Mouse (Mus musculus) forebrain, embryonic 12.5 days (tissue): ENCODE data around the gene Shld2. TPM values are rescaled to one million over a fixed set of nuclear protein-coding genes. Genes with fewer than 3 reads are reported as not detected.

Source experiments
- ATAC-seq: fragments of 200-750 bp; cut with Nextera tagmentation; 2 replicates; pipeline ENCODE4 v1.8.0; 2017; ENCODE audit warnings: moderate TSS enrichment; ENCODE audit not compliant: low FRiP score
- H3K27ac ChIP-seq: fragments of 300-500 bp; sonication (generic); 2 replicates; pipeline ENCODE4 v1.5.1; 2016; ENCODE audit warnings: mild to moderate bottlenecking
- H3K27me3 ChIP-seq: fragments of 300-500 bp; sonication (generic); 2 replicates; pipeline ENCODE4 v1.6.1; 2016; ENCODE audit warnings: mild to moderate bottlenecking
- H3K36me3 ChIP-seq: fragments of 300-500 bp; sonication (generic); replicated peaks from 2 replicates; pipeline ENCODE4 v1.6.1; 2016; ENCODE audit warnings: mild to moderate bottlenecking
- H3K4me1 ChIP-seq: fragments of 300-500 bp; sonication (generic); 2 replicates; pipeline ENCODE4 v1.6.1; 2016
- H3K4me2 ChIP-seq: fragments of 300-500 bp; sonication (generic); 2 replicates; pipeline ENCODE4 v1.6.1; 2016; ENCODE audit warnings: mild to moderate bottlenecking, moderate library complexity
- H3K4me3 ChIP-seq: fragments of 300-500 bp; sonication (generic); replicated peaks from 2 replicates; pipeline ENCODE4 v1.5.1; 2016; ENCODE audit warnings: mild to moderate bottlenecking
- H3K9ac ChIP-seq: fragments of 300-500 bp; sonication (generic); 2 replicates; pipeline ENCODE4 v1.6.1; 2016; ENCODE audit warnings: mild to moderate bottlenecking
- H3K9me3 ChIP-seq: fragments of 300-500 bp; sonication (generic); 2 replicates; pipeline ENCODE4 v1.6.1; 2016
- WGBS: fragments of 180-500 bp; shearing (Covaris S2); methylation state at CpG from one replicate; pipeline ENCODE4 v1.1.7; 2016; 5-methylcytosine and 5-hydroxymethylcytosine counted together
- polyA plus RNA-seq: library from polyadenylated mRNA; unstranded; fragments of >200 nt; fragmentation: Nextera tagmentation; extraction: Ambion mirVana; gene quantifications from 2 replicates; pipeline ENCODE4 v1.2.1, GENCODE M21; 2016

Shld2 gene
- polyA plus RNA-seq, 1 experiment from 2014 or later, result 11.0 TPM

GRCm38 (mm10) chr14:34297634-34298033, 12.7 kb downstream of the Shld2 start:
- Histone ChIP-seq H3K9me3 (no peaks in the 10 kb centered on the region), H3K4me1 (no peaks in the 10 kb centered on the region), H3K36me3 (no peaks in the 10 kb centered on the region), H3K4me3 (no peak overlapping the region), H3K4me2 (no peak overlapping the region), H3K27ac (no peak overlapping the region), H3K9ac (no peak overlapping the region), H3K27me3 (no peaks in the 10 kb centered on the region)
- WGBS, result 63% methylated on average over 2 of the region's 2 CpGs
- ATAC-seq, result no peak

GRCm38 (mm10) chr14:34297038-34297437, 13.3 kb downstream of the Shld2 start:
- Histone ChIP-seq H3K4me3 (no peak overlapping the region), H3K4me1 (no peaks in the 10 kb centered on the region), H3K36me3 (no peaks in the 10 kb centered on the region), H3K9me3 (no peaks in the 10 kb centered on the region), H3K27ac (no peak overlapping the region), H3K9ac (no peak overlapping the region), H3K27me3 (no peaks in the 10 kb centered on the region), H3K4me2 (no peak overlapping the region)
- 61% methylated on average over 4 of the region's 4 CpGs for WGBS
- no peak for ATAC-seq

- no peak for ATAC-seq
- no peaks in the 10 kb centered on the region for H3K36me3 ChIP-seq
- no peak overlapping the region for H3K4me2 ChIP-seq
- no peak overlapping the region for H3K9ac ChIP-seq
- WGBS, result 89% methylated on average over 7 of the region's 7 CpGs
- H3K27me3 ChIP-seq, result no peaks in the 10 kb centered on the region
- no peaks in the 10 kb centered on the region for H3K9me3 ChIP-seq
- no peak overlapping the region for H3K4me3 ChIP-seq
- no peaks in the 10 kb centered on the region for H3K4me1 ChIP-seq
- no peak overlapping the region for H3K27ac ChIP-seq
These were observed 13.9 kb downstream of the Shld2 start for GRCm38 (mm10) chr14:34296350-34296749.

GRCm38 (mm10) chr14:34293641-34294040, 16.7 kb downstream of the Shld2 start:
- H3K9ac ChIP-seq, result no peak overlapping the region

GRCm38 (mm10) chr14:34290229-34290628, 20.1 kb downstream of the Shld2 start:
- H3K9ac ChIP-seq, result no peak overlapping the region
- H3K27me3 ChIP-seq, result no peaks in the 10 kb centered on the region
- no peaks in the 10 kb centered on the region for H3K4me1 ChIP-seq
- no peaks in the 10 kb centered on the region for H3K36me3 ChIP-seq
- 45% methylated on average over 1 of the region's 1 CpGs for WGBS
- no peak overlapping the region for H3K27ac ChIP-seq
- no peak overlapping the region for H3K4me3 ChIP-seq
- H3K9me3 ChIP-seq, result no peaks in the 10 kb centered on the region
- no peak for ATAC-seq
- no peak overlapping the region for H3K4me2 ChIP-seq

More at GRCm38 (mm10) chr14:34293641-34294040, 16.7 kb downstream of the Shld2 start:
- Histone ChIP-seq H3K4me3 (no peak overlapping the region), H3K36me3 (no peaks in the 10 kb centered on the region), H3K4me1 (no peaks in the 10 kb centered on the region), H3K27me3 (no peaks in the 10 kb centered on the region), H3K4me2 (no peak overlapping the region), H3K27ac (no peak overlapping the region), H3K9me3 (no peaks in the 10 kb centered on the region)
- ATAC-seq, result no peak
- 85% methylated on average over 3 of the region's 3 CpGs for WGBS

GRCm38 (mm10) chr14:34289259-34290015, 20.9 kb downstream of the Shld2 start:
- H3K27me3 ChIP-seq, result no peaks in the 10 kb centered on the region
- WGBS, result 93% methylated on average over 3 of the region's 3 CpGs
- no peak overlapping the region for H3K9ac ChIP-seq
- H3K9me3 ChIP-seq, result no peaks in the 10 kb centered on the region
- H3K4me2 ChIP-seq, result no peak overlapping the region
- H3K4me3 ChIP-seq, result no peak overlapping the region
- H3K27ac ChIP-seq, result no peak overlapping the region
- no peaks in the 10 kb centered on the region for H3K4me1 ChIP-seq
- H3K36me3 ChIP-seq, result no peaks in the 10 kb centered on the region
- no peak for ATAC-seq

- no peaks in the 10 kb centered on the region for H3K36me3 ChIP-seq
- no peaks in the 10 kb centered on the region for H3K27me3 ChIP-seq
- H3K27ac ChIP-seq, result no peak overlapping the region
- H3K4me2 ChIP-seq, result no peak overlapping the region
- no peaks in the 10 kb centered on the region for H3K9me3 ChIP-seq
- H3K4me1 ChIP-seq, result no peaks in the 10 kb centered on the region
- H3K9ac ChIP-seq, result no peak overlapping the region
- H3K4me3 ChIP-seq, result no peak overlapping the region
- no peak for ATAC-seq
- WGBS, result 89% methylated on average over 2 of the region's 2 CpGs
These were observed 21.9 kb downstream of the Shld2 start for GRCm38 (mm10) chr14:34288396-34288795.

- H3K27ac ChIP-seq, result no peak overlapping the region
- H3K27me3 ChIP-seq, result no peaks in the 10 kb centered on the region
- H3K36me3 ChIP-seq, result no peaks in the 10 kb centered on the region
- no peak for ATAC-seq
- no peaks in the 10 kb centered on the region for H3K4me1 ChIP-seq
- no peak overlapping the region for H3K4me3 ChIP-seq
- no peak overlapping the region for H3K9ac ChIP-seq
- WGBS, result 93% methylated on average over 5 of the region's 5 CpGs
- H3K9me3 ChIP-seq, result no peaks in the 10 kb centered on the region
- no peak overlapping the region for H3K4me2 ChIP-seq
These were observed 28.5 kb downstream of the Shld2 start for GRCm38 (mm10) chr14:34281736-34282269.

- no peak overlapping the region for H3K27ac ChIP-seq
- WGBS, result 84% methylated on average over 2 of the region's 2 CpGs
- H3K9me3 ChIP-seq, result no peaks in the 10 kb centered on the region
- no peak overlapping the region for H3K9ac ChIP-seq
- no peaks in the 10 kb centered on the region for H3K27me3 ChIP-seq
- no peak overlapping the region for H3K4me3 ChIP-seq
- H3K4me1 ChIP-seq, result no peaks in the 10 kb centered on the region
- no peak for ATAC-seq
- no peak overlapping the region for H3K4me2 ChIP-seq
- no peaks in the 10 kb centered on the region for H3K36me3 ChIP-seq
These were observed 29.5 kb downstream of the Shld2 start for GRCm38 (mm10) chr14:34280798-34281197.

GRCm38 (mm10) chr14:34279726-34280125, 30.6 kb downstream of the Shld2 start:
- Histone ChIP-seq H3K36me3 (no peaks in the 10 kb centered on the region), H3K9me3 (no peaks in the 10 kb centered on the region), H3K4me1 (no peaks in the 10 kb centered on the region), H3K4me3 (no peak overlapping the region), H3K27ac (no peak overlapping the region), H3K4me2 (no peak overlapping the region), H3K9ac (no peak overlapping the region), H3K27me3 (no peaks in the 10 kb centered on the region)
- 79% methylated on average over 4 of the region's 4 CpGs for WGBS
- no peak for ATAC-seq

GRCm38 (mm10) chr14:34275225-34275624, 35.1 kb downstream of the Shld2 start:
- H3K4me3 ChIP-seq, result no peak overlapping the region
- no peaks in the 10 kb centered on the region for H3K9me3 ChIP-seq
- H3K9ac ChIP-seq, result no peak overlapping the region
- H3K4me1 ChIP-seq, result no peaks in the 10 kb centered on the region
- no peaks in the 10 kb centered on the region for H3K36me3 ChIP-seq
- no peak for ATAC-seq
- H3K27ac ChIP-seq, result no peak overlapping the region
- no peak overlapping the region for H3K4me2 ChIP-seq
- no peaks in the 10 kb centered on the region for H3K27me3 ChIP-seq
- WGBS, result 93% methylated on average over 4 of the region's 4 CpGs

- no peaks in the 10 kb centered on the region for H3K27me3 ChIP-seq
- WGBS, result 96% methylated on average over 3 of the region's 3 CpGs
- H3K9me3 ChIP-seq, result no peaks in the 10 kb centered on the region
- no peaks in the 10 kb centered on the region for H3K4me1 ChIP-seq
- no peak overlapping the region for H3K9ac ChIP-seq
- no peak for ATAC-seq
- H3K4me2 ChIP-seq, result no peak overlapping the region
- H3K4me3 ChIP-seq, result no peak overlapping the region
- no peaks in the 10 kb centered on the region for H3K36me3 ChIP-seq
- H3K27ac ChIP-seq, result no peak overlapping the region
These were observed 36.2 kb downstream of the Shld2 start for GRCm38 (mm10) chr14:34274141-34274540.

GRCm38 (mm10) chr14:34273280-34273679, 37.0 kb downstream of the Shld2 start:
- Histone ChIP-seq H3K9ac (no peak overlapping the region), H3K4me3 (no peak overlapping the region), H3K27ac (no peak overlapping the region), H3K27me3 (no peaks in the 10 kb centered on the region), H3K36me3 (no peaks in the 10 kb centered on the region), H3K4me2 (no peak overlapping the region), H3K9me3 (no peaks in the 10 kb centered on the region), H3K4me1 (no peaks in the 10 kb centered on the region)
- 51% methylated on average over 2 of the region's 2 CpGs for WGBS
- no peak for ATAC-seq
